Mouse (Mus musculus) limb, embryonic 11.5 days (tissue): ENCODE data around the gene Nbea. TPM values are rescaled to one million over a fixed set of nuclear protein-coding genes. Genes with fewer than 3 reads are reported as not detected.

ENCODE experiments used
- ATAC-seq: fragments of 200-750 bp; cut with Nextera tagmentation; 2 replicates; pipeline ENCODE4 v1.8.0; 2017; ENCODE audit warnings: low read depth; ENCODE audit not compliant: insufficient number of reproducible peaks, low FRiP score, low TSS enrichment
- DNase-seq: peaks from one replicate; pipeline ENCODE4 v3.0.0-alpha.2; 2015; ENCODE audit warnings: low spot score
- H3K27ac ChIP-seq: fragments of 300-500 bp; sonication (generic); replicated peaks from 2 replicates; pipeline ENCODE4 v1.5.1; 2014; ENCODE audit warnings: low read depth, mild to moderate bottlenecking, low read length
- H3K27me3 ChIP-seq: fragments of 300-500 bp; sonication (generic); 2 replicates; pipeline ENCODE4 v1.6.1; 2014; ENCODE audit warnings: mild to moderate bottlenecking, low read length, mixed read lengths; ENCODE audit not compliant: control insufficient read depth, insufficient read depth
- H3K36me3 ChIP-seq: fragments of 300-500 bp; sonication (generic); 2 replicates; pipeline ENCODE4 v1.6.1; 2014; ENCODE audit warnings: mild to moderate bottlenecking, low read length, moderate library complexity, mixed read lengths; ENCODE audit not compliant: control insufficient read depth, insufficient read depth
- H3K4me1 ChIP-seq: fragments of 300-500 bp; sonication (generic); 2 replicates; pipeline ENCODE4 v1.6.1; 2014; ENCODE audit warnings: low read length, mixed read lengths; ENCODE audit not compliant: control insufficient read depth, insufficient read depth
- H3K4me2 ChIP-seq: fragments of 300-500 bp; sonication (generic); 2 replicates; pipeline ENCODE4 v1.6.1; 2014; ENCODE audit warnings: low read depth, mild to moderate bottlenecking, moderate library complexity; ENCODE audit not compliant: severe bottlenecking
- H3K4me3 ChIP-seq: fragments of 300-500 bp; sonication (generic); 2 replicates; pipeline ENCODE4 v1.5.1; 2014; ENCODE audit warnings: low read depth, low read length
- H3K9ac ChIP-seq: fragments of 300-500 bp; sonication (generic); 2 replicates; pipeline ENCODE4 v1.6.1; 2014; ENCODE audit warnings: mild to moderate bottlenecking, low read length
- H3K9me3 ChIP-seq: fragments of 300-500 bp; sonication (generic); 2 replicates; pipeline ENCODE4 v1.6.1; 2016; ENCODE audit warnings: low read length; ENCODE audit not compliant: control insufficient read depth
- WGBS: fragments of 180-500 bp; shearing (Covaris S2); extraction: QIAGEN DNeasy Blood & Tissue Kit; methylation state at CpG from one replicate; pipeline ENCODE4 v1.1.7; 2014; 5-methylcytosine and 5-hydroxymethylcytosine counted together
- polyA plus RNA-seq: library from polyadenylated mRNA; unstranded; fragments of >200 nt; fragmentation: Nextera tagmentation; extraction: Ambion mirVana; gene quantifications from 2 replicates; pipeline ENCODE4 v1.2.1, GENCODE M21; 2014

Gene Nbea
- polyA plus RNA-seq, 1 experiment from 2014 or later = 22.2 TPM

- H3K27me3 ChIP-seq = no peaks in the 10 kb centered on the region
- no peak for DNase-seq
- no peaks in the 10 kb centered on the region for H3K36me3 ChIP-seq
- no peaks in the 10 kb centered on the region for H3K9me3 ChIP-seq
- H3K27ac ChIP-seq = peak overlapping the region; percentile 79
- no peak overlapping the region for H3K4me3 ChIP-seq
- WGBS = 57% methylated on average over 5 of the region's 5 CpGs
- ATAC-seq = no peak
- no peak overlapping the region for H3K9ac ChIP-seq
- H3K4me1 ChIP-seq = peaks cover 13% of the 10 kb centered on the region
- no peak overlapping the region for H3K4me2 ChIP-seq
Measured at GRCm38 (mm10) chr3:55612023-55612422, 571.5 kb downstream of the Nbea start.

GRCm38 (mm10) chr3:55610191-55610590, 573.3 kb downstream of the Nbea start:
- H3K36me3 ChIP-seq = no peaks in the 10 kb centered on the region
- ATAC-seq = no peak
- H3K4me3 ChIP-seq = no peak overlapping the region
- H3K27me3 ChIP-seq = no peaks in the 10 kb centered on the region
- no peak overlapping the region for H3K9ac ChIP-seq
- H3K9me3 ChIP-seq = no peaks in the 10 kb centered on the region
- H3K4me1 ChIP-seq = peaks cover 13% of the 10 kb centered on the region
- no peak overlapping the region for H3K4me2 ChIP-seq
- no peak overlapping the region for H3K27ac ChIP-seq
- no peak for DNase-seq
- WGBS = 90% methylated on average over 11 of the region's 12 CpGs

GRCm38 (mm10) chr3:55600286-55600685, 583.2 kb downstream of the Nbea start:
- DNase-seq (peak; percentile 36), ATAC-seq (no peak)
- Histone ChIP-seq H3K4me2 (no peak overlapping the region), H3K9me3 (no peaks in the 10 kb centered on the region), H3K36me3 (no peaks in the 10 kb centered on the region), H3K4me3 (no peak overlapping the region), H3K4me1 (peaks cover 20% of the 10 kb centered on the region), H3K27ac (peak overlapping the region; percentile 74), H3K27me3 (no peaks in the 10 kb centered on the region), H3K9ac (no peak overlapping the region)
- 60% methylated on average over 2 of the region's 2 CpGs for WGBS

- Histone ChIP-seq H3K36me3 (no peaks in the 10 kb centered on the region), H3K27ac (peak overlapping the region; percentile 74), H3K4me1 (peaks cover 20% of the 10 kb centered on the region), H3K4me2 (no peak overlapping the region), H3K27me3 (no peaks in the 10 kb centered on the region), H3K9me3 (no peaks in the 10 kb centered on the region), H3K4me3 (no peak overlapping the region), H3K9ac (no peak overlapping the region)
- DNase-seq = peak; percentile 56
- 24% methylated on average over 17 of the region's 17 CpGs for WGBS
- ATAC-seq = peak; percentile 69; the same call in 1 of the 2 replicates
Measured at GRCm38 (mm10) chr3:55599366-55600085, 584.0 kb downstream of the Nbea start.

- H3K4me3 ChIP-seq = no peak overlapping the region
- peak overlapping the region; percentile 52; the same call in 1 of the 2 replicates for H3K27ac ChIP-seq
- H3K9ac ChIP-seq = no peak overlapping the region
- H3K36me3 ChIP-seq = no peaks in the 10 kb centered on the region
- peak; percentile 41 for DNase-seq
- no peak for ATAC-seq
- H3K4me1 ChIP-seq = peaks cover 20% of the 10 kb centered on the region
- WGBS = 13% methylated on average over 2 of the region's 2 CpGs
- no peaks in the 10 kb centered on the region for H3K27me3 ChIP-seq
- no peak overlapping the region for H3K4me2 ChIP-seq
- no peaks in the 10 kb centered on the region for H3K9me3 ChIP-seq
Measured at GRCm38 (mm10) chr3:55598681-55599080, 584.8 kb downstream of the Nbea start.

- DNase-seq = no peak
- ATAC-seq = no peak
- H3K9ac ChIP-seq = no peak overlapping the region
- no peak overlapping the region for H3K4me2 ChIP-seq
- no peaks in the 10 kb centered on the region for H3K36me3 ChIP-seq
- no peaks in the 10 kb centered on the region for H3K9me3 ChIP-seq
- H3K4me1 ChIP-seq = peaks cover 30% of the 10 kb centered on the region
- no peak overlapping the region for H3K4me3 ChIP-seq
- H3K27ac ChIP-seq = no peak overlapping the region
- 84% methylated on average over 5 of the region's 5 CpGs for WGBS
- H3K27me3 ChIP-seq = no peaks in the 10 kb centered on the region
Measured at GRCm38 (mm10) chr3:55593312-55593711, 590.2 kb downstream of the Nbea start.

GRCm38 (mm10) chr3:55590727-55591126, 592.8 kb downstream of the Nbea start:
- Histone ChIP-seq H3K27me3 (no peaks in the 10 kb centered on the region), H3K4me3 (no peak overlapping the region), H3K9ac (no peak overlapping the region), H3K4me1 (peaks cover 35% of the 10 kb centered on the region), H3K4me2 (no peak overlapping the region), H3K36me3 (no peaks in the 10 kb centered on the region), H3K27ac (peak overlapping the region; percentile 58), H3K9me3 (no peaks in the 10 kb centered on the region)
- ATAC-seq (no peak), DNase-seq (no peak)
- 66% methylated on average over 6 of the region's 6 CpGs for WGBS

GRCm38 (mm10) chr3:55590291-55590690, 593.2 kb downstream of the Nbea start:
- H3K36me3 ChIP-seq = no peaks in the 10 kb centered on the region
- DNase-seq (no peak), ATAC-seq (no peak)
- H3K4me3 ChIP-seq = no peak overlapping the region
- H3K9ac ChIP-seq = no peak overlapping the region
- H3K9me3 ChIP-seq = no peaks in the 10 kb centered on the region
- peaks cover 35% of the 10 kb centered on the region for H3K4me1 ChIP-seq
- H3K27me3 ChIP-seq = no peaks in the 10 kb centered on the region
- H3K4me2 ChIP-seq = no peak overlapping the region
- 68% methylated on average over 2 of the region's 2 CpGs for WGBS
- H3K27ac ChIP-seq = peak overlapping the region; percentile 58
